Mouse (Mus musculus): Measurements from ENCODE around the gene Odf3l1. TPM values are rescaled to one million over a fixed set of nuclear protein-coding genes. Genes with fewer than 3 reads are reported as not detected.

The Odf3l1 gene
- polyA plus RNA-seq, 1 experiment from 2014 or later: 1.4 TPM

DNA sequence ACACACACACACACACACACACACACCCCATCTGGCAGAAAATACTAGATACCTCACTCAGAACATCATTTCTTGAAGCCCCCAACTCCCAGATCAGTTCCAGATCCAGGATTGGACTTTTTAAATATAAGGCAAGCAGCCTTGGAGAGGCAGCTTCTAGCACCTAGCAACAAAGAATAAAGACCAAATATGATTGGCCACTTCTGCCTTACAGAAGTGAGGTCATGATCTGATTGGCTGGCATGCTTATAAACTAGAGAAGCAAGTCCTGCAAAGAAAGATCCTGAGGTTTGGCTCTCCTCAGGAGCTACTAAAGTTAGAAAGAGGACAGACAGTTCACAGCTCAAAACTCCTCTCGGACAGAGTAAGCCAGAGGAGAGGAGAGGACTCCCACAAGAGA is 53.6 kb downstream of the Odf3l1 start:
- 65% methylated on average over 1 of the region's 1 CpGs for WGBS
- H3K4me1 ChIP-seq: no peaks in the 10 kb centered on the region

DNA sequence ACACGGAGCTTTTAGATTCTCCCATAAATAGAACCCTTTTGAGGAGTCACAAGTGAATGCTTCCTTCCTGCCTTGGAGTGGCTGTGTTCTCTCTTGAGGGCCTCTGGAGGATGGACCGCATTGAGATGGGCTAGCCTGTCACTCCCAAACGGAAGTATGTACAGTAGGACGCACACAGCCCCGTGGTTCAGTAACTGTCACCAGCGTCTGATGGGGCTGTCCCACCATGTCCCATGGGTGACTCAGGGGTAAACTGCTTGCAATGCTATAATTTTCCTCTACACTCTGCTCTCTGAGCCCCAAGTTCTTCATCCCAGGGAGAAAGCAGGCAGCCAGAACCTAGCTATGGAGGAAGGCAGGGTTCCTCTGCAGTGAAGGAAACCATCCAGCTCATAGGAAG is 56.5 kb downstream of the Odf3l1 start:
- WGBS: 77% methylated on average over 6 of the region's 6 CpGs
- ATAC-seq (ENCODE audit: insufficient read depth, low FRiP score, low read depth): no peak
- H3K27me3 ChIP-seq (replicated peaks): no peaks in the 10 kb centered on the region

More for the DNA sequence above, 53.6 kb downstream of the Odf3l1 start:
- Histone ChIP-seq H3K4me2 (no peak overlapping the region), H3K36me3 (no peaks in the 10 kb centered on the region), H3K27me3 (replicated peaks) (no peaks in the 10 kb centered on the region), H3K9ac (no peak overlapping the region), H3K9me3 (no peaks in the 10 kb centered on the region), H3K4me3 (replicated peaks) (no peak overlapping the region), H3K27ac (no peak overlapping the region)
- ATAC-seq (ENCODE audit: insufficient read depth, low FRiP score, low read depth): no peak

GRCm38 (mm10) chr9:56803146-56803545 is 61.3 kb downstream of the Odf3l1 start:
- Histone ChIP-seq H3K4me2 (no peak overlapping the region), H3K4me3 (replicated peaks) (no peak overlapping the region), H3K36me3 (no peaks in the 10 kb centered on the region), H3K27me3 (replicated peaks) (peaks cover 14% of the 10 kb centered on the region), H3K9me3 (no peaks in the 10 kb centered on the region), H3K9ac (no peak overlapping the region), H3K4me1 (no peaks in the 10 kb centered on the region), H3K27ac (no peak overlapping the region)
- ATAC-seq (ENCODE audit: insufficient read depth, low FRiP score, low read depth): no peak
- 90% methylated on average over 7 of the region's 7 CpGs for WGBS

More for the DNA sequence above, 56.5 kb downstream of the Odf3l1 start:
- no peak overlapping the region for H3K27ac ChIP-seq
- no peak overlapping the region for H3K4me2 ChIP-seq
- H3K9ac ChIP-seq: no peak overlapping the region
- no peaks in the 10 kb centered on the region for H3K36me3 ChIP-seq
- no peaks in the 10 kb centered on the region for H3K4me1 ChIP-seq
- no peaks in the 10 kb centered on the region for H3K9me3 ChIP-seq
- H3K4me3 ChIP-seq (replicated peaks): no peak overlapping the region

Other genes starting within 250 kb of the Odf3l1 start
- 2.8 and 3.0 TPM in 2 replicates for gene Lingo1, start 68.2 kb downstream of the Odf3l1 start, polyA plus RNA-seq (2015; fragmentation: Nextera tagmentation; extraction: Ambion mirVana)
- 18.9 and 21.1 TPM in 2 replicates for gene Cspg4, start 354 bp upstream of the Odf3l1 start, polyA plus RNA-seq (2015; fragmentation: Nextera tagmentation; extraction: Ambion mirVana)
- gene Snx33, start 63.7 kb upstream of the Odf3l1 start, polyA plus RNA-seq (2015; fragmentation: Nextera tagmentation; extraction: Ambion mirVana): 9.3 and 10.7 TPM in 2 replicates
- 79.3 and 86.5 TPM in 2 replicates for gene Imp3, start 72.8 kb upstream of the Odf3l1 start, polyA plus RNA-seq (2015; fragmentation: Nextera tagmentation; extraction: Ambion mirVana)
- gene Snupn, start 86.2 kb upstream of the Odf3l1 start, polyA plus RNA-seq (2015; fragmentation: Nextera tagmentation; extraction: Ambion mirVana): 18.5 and 19.0 TPM in 2 replicates
- 17.9 and 18.3 TPM in 2 replicates for gene Ptpn9, start 130.2 kb upstream of the Odf3l1 start, polyA plus RNA-seq (2015; fragmentation: Nextera tagmentation; extraction: Ambion mirVana)
- 27.1 and 28.4 TPM in 2 replicates for gene Sin3a, start 207.4 kb upstream of the Odf3l1 start, polyA plus RNA-seq (2015; fragmentation: Nextera tagmentation; extraction: Ambion mirVana)